Mouse (Mus musculus) embryonic fibroblast, embryonic 13.5 days (primary cell): ENCODE measurements at regions not wholly inside any gene's neighbourhood (a gene's known extent, or its start where the extent isn't known, plus 50 kb on each side); places are given as distances from the start of the nearest gene placed in this dataset.

Experiments used
- CTCF ChIP-seq: IDR thresholded peaks from 2 replicates; pipeline ENCODE4 v1.5.1; 2011; ENCODE audit warnings: mild to moderate bottlenecking, control low read depth, low read length, moderate library complexity, borderline replicate concordance; ENCODE audit not compliant: insufficient read depth
- POLR2A ChIP-seq: IDR thresholded peaks from 2 replicates; pipeline ENCODE4 v1.6.1; 2011; ENCODE audit warnings: low read depth, mild to moderate bottlenecking, control low read depth, low read length, moderate library complexity

DNA sequence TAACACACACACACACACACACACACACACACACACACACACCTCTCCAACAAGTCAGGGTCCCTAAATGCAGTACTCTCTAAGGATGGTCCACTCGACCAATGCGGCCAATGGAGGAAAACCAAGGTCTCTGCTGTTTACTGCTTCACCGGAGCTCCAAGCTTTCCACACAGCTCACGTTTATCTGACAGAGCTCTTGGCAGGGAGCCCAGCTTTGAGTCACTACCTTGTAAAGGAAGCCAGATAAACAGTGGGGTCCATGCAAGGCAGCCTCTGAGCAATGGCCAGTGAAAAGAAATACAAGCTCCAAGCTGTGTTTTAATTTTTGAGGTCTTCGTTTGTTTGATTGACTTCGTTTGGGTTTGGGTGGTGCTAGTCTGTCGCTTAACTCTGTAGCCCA, 264.9 kb upstream of the Prok2 start:
- TF ChIP-seq CTCF (no peak), POLR2A (no peak)
